Mouse (Mus musculus): ENCODE measurements around the gene Stk25.
A peak's percentile ranks its signal among the peaks of the same experiment; 100 is the strongest.
"Not testable (repeated sequence)": the region's sequence is repeated elsewhere in the genome, so short reads cannot be mapped to it uniquely, and the experiment has no call there.

Gene Stk25

DNA sequence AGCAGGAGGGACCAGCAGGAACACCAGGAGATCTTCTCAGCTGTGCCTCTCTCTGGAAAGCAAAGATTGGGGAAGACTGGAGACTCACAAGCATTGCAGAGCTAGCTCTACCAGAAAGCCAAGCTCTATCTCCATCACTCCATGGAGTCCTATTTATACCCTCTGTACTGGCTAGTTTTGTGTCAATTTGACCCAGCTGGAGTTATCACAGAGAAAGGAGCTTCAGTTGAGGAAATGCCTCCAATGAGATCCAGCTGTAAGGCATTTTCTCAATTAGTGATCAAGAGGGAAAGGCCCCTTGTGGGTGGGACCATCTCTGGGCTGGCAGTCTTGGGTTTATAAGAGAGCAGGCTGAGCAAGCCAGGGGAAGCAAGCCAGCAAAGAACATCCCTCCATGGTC, at the start of gene Stk25:
Gene Stk25, minus strand, starts transcription at position 101 of the 400 bp plus-strand sequence.
- DNase-seq (ENCODE audit: low spot score in 2 of 2): not testable (repeated sequence)

DNA sequence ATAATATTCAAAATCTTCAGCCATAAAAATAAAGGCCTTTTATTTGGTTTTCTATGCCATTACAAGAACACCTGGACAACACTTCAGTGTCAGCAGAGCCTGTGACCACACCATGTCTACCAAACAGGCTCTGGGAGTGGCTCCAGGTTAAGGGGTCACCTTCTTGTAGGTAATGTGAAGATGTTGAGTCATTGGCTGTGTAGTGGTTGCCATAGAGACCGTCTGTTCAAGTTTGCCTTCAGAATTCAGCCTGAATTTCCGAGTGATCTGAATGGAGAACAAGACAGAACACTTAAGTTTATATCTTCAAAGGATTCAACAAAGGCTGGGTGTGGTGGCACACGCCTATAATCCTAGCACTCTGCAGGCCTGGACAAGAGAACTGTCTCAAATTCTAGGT, 46.9 kb upstream of the Stk25 start:
- DNase-seq (ENCODE audit: low spot score in 2 of 2): no peak

DNA sequence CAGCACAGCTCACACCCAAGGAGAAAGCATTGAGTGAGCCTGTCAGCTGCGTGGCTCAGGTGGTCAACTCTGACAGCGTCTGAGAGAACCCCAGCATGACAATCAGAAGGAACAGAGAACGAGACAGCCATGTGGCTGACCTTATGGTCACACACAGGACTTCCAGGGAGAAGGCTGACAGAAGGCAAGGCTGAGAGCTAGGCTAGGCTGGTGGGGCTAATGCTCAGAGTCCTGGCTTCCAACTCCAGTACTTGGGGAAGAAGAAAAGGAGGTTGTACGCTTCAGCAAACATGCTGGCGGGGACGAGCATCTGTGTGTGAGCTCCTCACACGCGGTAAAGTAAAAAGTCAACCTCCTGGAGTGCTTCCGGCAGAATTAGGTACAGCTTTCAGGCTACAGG, 45.9 kb upstream of the Stk25 start:
- no peak for DNase-seq (ENCODE audit: low spot score in 2 of 2)

- DNase-seq (ENCODE audit: low spot score in 2 of 2): no peak
Measured at GRCm38 (mm10) chr1:93703472-93704048, 45.1 kb upstream of the Stk25 start.

- no peak for DNase-seq (ENCODE audit: low spot score in 2 of 2)
Measured at GRCm38 (mm10) chr1:93702106-93702505, 43.6 kb upstream of the Stk25 start.

GRCm38 (mm10) chr1:93699159-93699558, 40.7 kb upstream of the Stk25 start:
- DNase-seq (ENCODE audit: low spot score in 2 of 2): peak; percentile 69 to 82

DNA sequence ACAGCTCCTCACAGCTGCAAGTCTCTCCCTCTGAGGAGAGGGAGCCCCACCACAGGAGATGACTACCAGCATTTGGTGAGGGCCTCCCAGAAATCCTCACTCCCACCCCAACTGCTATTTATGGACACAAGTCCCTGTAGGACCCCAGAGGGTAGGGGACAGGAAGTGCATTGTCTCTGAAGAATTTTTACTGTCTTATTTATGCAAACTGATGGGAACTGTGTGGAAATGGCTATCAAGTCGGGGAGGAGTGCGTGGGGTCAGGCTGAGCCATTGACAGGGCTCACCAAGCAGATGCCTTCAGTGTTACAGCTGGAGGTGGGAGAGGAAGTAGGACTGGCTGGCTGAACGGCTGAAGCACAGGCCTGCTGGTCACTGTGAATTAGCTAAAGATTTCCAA, 38.9 kb upstream of the Stk25 start:
- DNase-seq (ENCODE audit: low spot score in 2 of 2): no peak

DNA sequence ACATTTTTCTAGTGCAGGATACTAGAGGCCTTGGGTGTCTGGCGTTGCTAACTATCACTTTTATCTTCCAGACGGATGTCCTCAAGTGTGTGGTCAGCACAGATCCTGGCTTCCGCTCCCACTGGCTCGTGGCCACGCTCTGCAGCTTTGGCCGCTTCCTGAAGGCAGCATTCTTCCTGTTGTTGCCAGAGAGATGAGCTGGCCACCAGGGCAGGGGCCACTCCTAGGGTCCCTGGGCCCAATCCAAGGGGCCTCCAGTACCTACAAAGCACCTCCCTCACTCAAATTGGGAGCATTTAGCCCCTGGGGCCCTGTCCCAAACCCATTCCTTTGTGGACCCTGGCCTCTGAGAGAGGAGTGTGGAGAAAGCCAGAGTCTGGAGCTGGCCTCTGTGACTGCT, 36.5 kb upstream of the Stk25 start:
- no peak for DNase-seq (ENCODE audit: low spot score in 2 of 2)

GRCm38 (mm10) chr1:93693943-93694342, 35.5 kb upstream of the Stk25 start:
- DNase-seq (ENCODE audit: low spot score in 2 of 2): no peak

DNA sequence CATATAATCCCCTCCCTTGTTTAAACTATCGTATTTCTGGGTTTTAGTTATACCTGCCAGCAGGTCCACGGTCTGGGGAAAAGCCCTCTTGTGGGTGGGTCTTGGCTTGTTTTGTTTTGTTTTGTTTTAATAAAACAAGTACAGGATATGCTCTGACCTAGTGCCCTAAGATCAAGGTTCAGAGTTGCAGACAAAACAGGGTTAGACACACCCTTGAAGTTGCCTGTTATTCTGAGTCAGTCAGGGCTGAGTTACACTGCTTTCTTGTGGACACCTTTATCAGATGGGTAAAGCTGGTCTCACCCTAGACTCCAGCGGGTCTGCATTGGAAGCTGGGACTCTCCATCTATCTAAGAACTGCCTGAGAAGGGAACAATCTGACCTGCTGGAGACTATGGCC, 35.0 kb upstream of the Stk25 start:
- no peak for DNase-seq (ENCODE audit: low spot score in 2 of 2)

DNA sequence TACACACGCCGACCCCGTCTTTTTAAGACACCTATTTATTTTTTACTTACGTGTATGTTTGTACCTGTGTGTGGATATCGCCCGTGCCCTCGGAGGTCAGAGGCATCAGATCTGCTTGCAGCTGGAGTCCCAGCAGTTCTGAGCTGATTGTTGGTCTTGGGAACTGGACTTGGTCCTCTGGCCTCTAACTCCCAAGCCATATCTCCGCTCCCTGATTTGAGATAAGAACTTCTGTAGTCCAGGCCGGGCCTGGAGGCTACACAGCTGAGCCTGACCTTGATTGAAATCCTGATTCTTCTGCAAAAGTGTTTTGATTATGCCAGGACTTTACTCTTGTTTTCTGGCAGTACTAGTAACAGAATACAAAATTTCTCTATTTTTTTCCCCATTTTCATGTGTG, 34.3 kb upstream of the Stk25 start:
- DNase-seq (ENCODE audit: low spot score in 2 of 2): no peak

- DNase-seq (ENCODE audit: low spot score in 2 of 2): peak in 1 of 2 experiments; percentile 25
Measured at GRCm38 (mm10) chr1:93691786-93692357, 33.4 kb upstream of the Stk25 start.

- DNase-seq (ENCODE audit: low spot score in 2 of 2): no peak
Measured at GRCm38 (mm10) chr1:93691106-93691505, 32.6 kb upstream of the Stk25 start.

GRCm38 (mm10) chr1:93689901-93690496, 31.5 kb upstream of the Stk25 start:
- no peak for DNase-seq (ENCODE audit: low spot score in 2 of 2)

GRCm38 (mm10) chr1:93688154-93688553, 29.7 kb upstream of the Stk25 start:
- no peak for DNase-seq (ENCODE audit: low spot score in 2 of 2)

- no peak for DNase-seq (ENCODE audit: low spot score in 2 of 2)
Measured at GRCm38 (mm10) chr1:93686961-93687320, 28.5 kb upstream of the Stk25 start.

DNA sequence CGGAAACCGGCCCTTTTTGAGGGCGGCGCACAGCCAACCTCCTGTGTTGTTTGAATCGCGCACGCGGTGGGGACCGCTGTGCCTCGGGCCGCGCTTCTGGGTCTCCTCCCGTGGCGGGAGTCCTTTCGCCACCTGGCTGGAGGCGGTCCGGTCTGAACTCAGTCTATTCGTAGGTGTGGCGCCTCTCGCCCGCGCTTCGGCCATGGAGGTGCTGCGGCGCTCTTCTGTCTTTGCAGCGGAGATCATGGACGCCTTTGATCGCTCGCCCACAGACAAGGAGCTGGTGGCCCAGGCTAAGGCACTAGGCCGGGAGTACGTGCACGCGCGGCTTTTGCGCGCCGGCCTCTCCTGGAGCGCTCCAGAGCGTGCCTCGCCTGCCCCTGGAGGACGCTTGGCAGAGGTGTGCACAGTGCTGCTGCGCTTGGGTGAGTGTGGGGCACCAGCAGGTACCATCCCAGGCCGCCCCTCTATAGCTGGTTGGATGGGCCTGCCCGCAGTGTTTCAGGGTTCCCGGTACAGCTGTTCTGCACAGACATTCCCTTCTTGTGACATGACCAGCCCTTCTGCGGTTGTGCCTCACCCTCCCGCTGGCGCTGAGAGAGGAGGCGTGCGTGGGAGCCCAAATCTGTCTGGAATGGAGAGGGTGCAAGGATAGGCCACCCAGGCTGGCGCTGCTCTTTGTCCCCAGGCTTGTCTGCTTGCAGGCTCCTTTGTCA, 27.9 kb upstream of the Stk25 start:
- DNase-seq (ENCODE audit: low spot score in 2 of 2): peak; percentile 32 to 33

- DNase-seq (ENCODE audit: low spot score in 2 of 2): peak; percentile 40 to 46
Measured at GRCm38 (mm10) chr1:93685401-93686244, 27.2 kb upstream of the Stk25 start, which contains the start of gene Bok. Gene Bok (plus strand): TSS chr1:93685660.

GRCm38 (mm10) chr1:93679889-93680568, 21.6 kb upstream of the Stk25 start:
- DNase-seq (ENCODE audit: low spot score in 2 of 2): no peak

DNA sequence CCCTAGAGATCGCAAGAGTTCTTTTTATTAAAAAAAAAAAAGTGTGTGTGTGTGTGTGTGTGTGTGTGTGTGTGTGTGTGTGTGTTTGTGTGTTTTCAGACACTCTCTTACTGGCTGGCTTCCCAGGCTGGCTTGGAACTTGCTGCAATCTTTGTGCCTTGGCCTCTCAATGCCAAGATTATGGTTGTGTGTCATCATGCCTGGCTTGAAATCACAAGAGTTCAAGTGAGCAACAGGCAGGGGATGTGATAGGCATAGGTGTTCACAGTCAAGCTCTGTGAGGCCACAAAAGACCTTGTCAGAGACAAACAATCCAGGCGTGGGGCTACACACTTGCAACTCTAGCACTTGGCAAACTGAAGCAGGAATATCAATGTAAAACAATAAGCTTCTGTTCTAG, 19.9 kb upstream of the Stk25 start:
- DNase-seq (ENCODE audit: low spot score in 2 of 2): no peak

DNA sequence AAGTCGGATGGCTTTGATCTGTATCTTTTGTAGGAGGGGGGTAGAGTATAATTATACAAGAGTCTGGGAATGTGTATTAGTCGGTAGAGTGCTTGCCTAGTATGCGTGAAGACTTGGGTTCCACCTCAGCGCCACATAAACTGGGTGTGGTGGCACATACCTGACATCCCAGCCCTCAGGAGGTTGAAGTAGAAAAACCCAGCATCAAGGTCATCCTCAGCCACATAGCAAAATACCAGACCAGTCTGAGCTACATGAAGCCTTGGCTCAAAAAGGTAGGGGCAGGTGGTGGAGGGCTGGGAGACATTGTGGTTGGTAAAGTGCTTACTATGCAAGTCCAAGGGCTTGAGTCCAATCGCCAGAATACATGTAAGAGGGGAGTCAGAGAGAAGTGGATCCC, 14.2 kb upstream of the Stk25 start:
- no peak for DNase-seq (ENCODE audit: low spot score in 2 of 2)

Data from right cerebral cortex, postnatal 36 days (tissue).